Mouse (Mus musculus) liver, adult (tissue): ENCODE data around the gene Prkg1.

Source experiments
- GATA4 ChIP-seq: IDR thresholded peaks from 2 replicates; pipeline ENCODE4 v1.6.1; 2014; ENCODE audit warnings: mild to moderate bottlenecking, low read length; ENCODE audit not compliant: insufficient replicate concordance

Prkg1 gene

DNA sequence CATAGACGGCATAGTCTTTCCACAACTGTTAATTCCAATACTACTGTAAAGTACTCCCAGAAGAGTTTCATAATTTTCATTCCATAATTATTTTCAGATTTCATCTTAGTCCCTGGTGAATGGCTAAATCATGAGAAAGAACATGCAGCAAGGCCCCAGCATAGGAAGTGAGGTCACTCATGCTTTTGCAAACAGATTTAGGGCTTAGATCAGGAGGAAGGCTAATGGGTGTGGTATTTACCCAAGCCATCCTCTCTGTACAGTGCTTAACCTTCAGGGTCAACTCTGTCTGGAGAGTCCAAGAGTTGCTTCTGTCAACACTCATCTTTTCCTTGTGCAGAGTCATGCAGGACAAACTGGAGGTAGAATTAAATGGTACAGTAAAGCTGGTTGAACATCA, 331.4 kb downstream of the Prkg1 start:
- TF ChIP-seq GATA4: no peak

DNA sequence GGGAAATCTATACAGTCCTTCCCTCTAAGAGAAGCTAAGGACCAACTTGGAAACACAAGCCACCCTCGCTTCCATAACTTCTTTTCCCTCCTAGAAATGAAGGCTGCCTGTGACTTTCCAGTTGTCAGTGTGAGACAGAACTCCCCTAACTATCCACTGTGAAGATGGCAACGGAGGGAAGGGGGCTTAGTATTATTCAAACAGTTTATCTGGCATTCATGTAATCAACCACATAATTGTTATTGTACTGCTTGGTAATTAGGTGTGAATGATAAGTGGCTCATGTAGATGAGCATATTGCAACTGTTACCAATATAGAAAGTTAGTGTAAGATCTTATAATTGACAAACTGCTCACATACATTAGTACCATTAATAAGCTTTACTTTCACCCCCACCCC, 333.4 kb downstream of the Prkg1 start:
- no peak for TF ChIP-seq GATA4

DNA sequence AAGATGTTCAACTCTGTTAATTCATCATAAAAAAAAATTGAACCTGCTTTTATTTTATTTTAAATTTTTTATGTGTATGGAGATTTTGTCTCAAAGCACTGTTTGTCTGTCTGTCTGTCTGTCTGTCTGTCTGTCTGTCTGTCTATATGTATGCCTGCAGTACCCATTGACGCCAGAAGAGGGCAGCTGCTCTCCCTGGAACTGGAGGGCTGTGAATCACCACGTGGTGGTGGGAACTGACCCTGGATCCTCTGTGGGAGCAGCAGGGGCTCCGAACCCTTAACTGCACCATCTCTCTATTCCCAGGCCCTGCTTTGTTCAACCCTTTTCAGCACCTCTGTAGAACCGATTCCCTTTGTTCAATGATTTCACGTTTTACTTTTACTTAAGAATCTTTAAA, 338.7 kb downstream of the Prkg1 start:
- TF ChIP-seq GATA4: no peak

- TF ChIP-seq GATA4: no peak
Observed at GRCm38 (mm10) chr19:31425199-31425598, 339.6 kb downstream of the Prkg1 start.

DNA sequence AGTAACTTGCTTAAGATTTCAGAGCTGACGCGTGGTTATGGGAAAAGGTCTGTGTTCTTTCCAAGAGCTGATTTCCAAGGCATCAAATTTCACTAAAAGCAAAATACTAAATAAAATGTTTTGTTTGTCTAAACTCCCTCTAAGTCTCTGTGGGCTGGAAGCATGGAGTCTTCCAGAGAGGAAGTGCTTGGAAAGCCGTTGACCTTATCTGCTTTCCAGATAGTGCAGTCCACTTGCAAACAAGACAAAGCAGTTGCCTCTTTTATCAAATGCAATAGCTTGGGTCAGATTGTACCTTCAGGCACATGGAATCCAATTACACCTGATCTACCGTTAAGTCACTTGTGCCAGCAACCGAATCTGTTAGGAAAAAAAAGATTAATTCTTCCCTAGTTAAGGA, 340.5 kb downstream of the Prkg1 start:
- peak; percentile 7; the same call in 1 of the 2 replicates for TF ChIP-seq GATA4

DNA sequence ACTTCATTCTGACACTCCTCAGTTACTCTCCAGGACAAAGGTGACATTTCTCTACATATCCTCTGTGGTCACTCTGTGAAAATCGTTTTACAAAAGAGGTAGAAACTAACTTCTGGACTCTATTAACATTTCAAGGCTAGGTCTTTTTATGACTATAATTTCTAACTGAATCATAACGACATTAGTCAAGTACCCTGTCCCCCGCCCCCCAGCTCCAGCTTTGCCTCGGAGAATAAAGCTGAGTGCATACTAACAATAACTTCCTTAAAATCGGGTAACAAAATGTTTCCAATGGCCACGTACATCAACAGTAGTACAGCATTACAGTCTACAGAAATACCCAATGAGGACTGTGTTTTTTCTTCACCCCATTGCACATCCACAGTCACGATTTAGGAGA, 351.3 kb downstream of the Prkg1 start:
- TF ChIP-seq GATA4: no peak

DNA sequence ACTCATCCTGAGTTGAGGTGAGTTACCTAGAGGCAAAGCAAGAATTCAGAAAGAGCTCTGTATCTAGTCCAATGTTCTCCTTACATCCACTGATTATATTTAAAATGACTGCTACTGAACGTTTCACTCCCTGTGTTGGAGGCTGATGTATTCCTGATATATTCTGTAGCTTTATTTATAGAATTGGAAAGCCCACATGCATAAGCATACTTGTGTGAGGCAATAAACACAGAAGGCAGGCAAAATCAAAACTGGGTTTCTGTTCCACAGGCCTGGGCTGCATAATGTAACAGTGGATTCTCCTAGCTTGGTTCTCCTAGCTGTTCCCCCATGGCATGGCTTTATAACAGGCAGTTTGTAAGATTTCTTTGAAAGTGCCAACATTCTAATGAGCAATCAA, 368.7 kb downstream of the Prkg1 start:
- TF ChIP-seq GATA4: no peak

DNA sequence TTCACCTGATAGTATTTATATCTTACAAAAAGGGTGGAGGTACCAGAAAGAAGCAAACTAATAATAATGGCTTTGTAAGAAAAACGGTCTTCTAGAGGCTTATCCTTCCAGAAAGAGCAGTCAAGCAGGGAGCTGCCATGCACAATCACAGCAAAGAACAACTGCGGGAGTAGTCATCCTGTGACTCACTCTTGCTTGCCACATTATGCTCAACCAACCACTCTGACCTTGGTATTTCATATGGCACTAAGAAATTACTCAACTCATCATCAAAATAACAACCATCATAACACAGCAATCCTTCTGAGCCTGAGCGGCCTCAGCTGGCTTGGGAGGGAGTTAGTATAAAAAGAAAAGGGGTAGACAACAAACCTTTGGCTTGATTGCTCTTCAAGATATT, 379.5 kb downstream of the Prkg1 start:
- no peak for TF ChIP-seq GATA4

- no peak for TF ChIP-seq GATA4
Observed at GRCm38 (mm10) chr19:31383881-31384280, 381.0 kb downstream of the Prkg1 start.

DNA sequence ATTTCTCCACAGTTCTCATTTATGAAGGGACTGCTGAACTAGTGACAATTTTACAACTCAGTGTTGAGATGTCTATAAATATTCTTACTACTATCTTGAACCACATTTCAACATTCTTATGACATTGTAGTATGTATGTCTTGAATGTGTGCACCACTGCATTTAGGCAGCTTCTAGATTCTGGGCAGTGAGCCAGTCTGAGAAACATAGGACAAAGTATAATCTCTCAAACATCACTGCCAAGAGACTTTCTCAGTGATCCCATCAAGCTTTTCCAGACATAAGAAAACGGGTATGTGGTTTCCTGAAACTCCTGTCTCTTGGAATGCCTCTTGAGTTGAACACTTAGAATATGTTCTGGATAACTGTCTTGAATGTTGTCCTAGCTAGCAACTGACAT, 394.7 kb downstream of the Prkg1 start:
- TF ChIP-seq GATA4: no peak

DNA sequence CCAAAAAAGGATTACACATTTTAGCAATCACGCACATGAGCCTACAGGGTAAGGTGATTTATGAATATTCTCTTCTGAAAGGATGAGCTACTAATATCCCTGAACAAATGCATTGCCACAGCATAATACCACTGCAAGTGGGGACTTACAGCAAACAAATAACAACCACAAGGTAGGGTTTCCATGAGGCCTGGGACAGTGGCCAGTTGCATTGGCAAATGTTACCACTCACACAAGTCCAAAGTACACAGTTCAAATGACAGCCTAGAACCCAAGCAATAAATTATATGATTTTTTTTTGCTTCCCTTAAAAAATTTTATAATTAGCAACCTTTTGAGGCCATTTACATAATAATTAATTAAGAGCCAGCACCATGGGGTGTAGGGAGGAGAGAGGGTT, 395.7 kb downstream of the Prkg1 start:
- no peak for TF ChIP-seq GATA4

DNA sequence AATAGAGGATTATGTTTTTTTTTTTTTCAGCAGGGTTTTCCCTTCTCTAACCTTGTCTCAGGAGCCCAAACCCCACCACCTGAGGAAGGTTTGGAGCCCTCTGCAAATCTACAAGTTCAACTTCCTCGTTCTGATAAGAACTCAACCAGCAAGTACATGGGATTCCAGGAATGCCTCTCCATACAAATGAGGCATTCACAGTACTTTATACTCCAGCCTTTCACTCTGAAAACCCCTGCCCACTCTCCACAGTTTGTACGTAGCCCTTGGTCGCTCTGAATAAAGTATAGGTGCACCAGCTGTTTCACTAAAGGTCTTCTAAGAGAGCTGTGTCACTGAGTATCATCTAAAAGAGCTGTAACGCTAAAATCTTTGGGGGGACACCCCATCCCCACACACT, 402.8 kb downstream of the Prkg1 start:
- no peak for TF ChIP-seq GATA4

- TF ChIP-seq GATA4: no peak
Observed at GRCm38 (mm10) chr19:31361575-31361974, 403.3 kb downstream of the Prkg1 start.

GRCm38 (mm10) chr19:31361161-31361560, 403.7 kb downstream of the Prkg1 start:
- no peak for TF ChIP-seq GATA4

GRCm38 (mm10) chr19:31354959-31355358, 409.9 kb downstream of the Prkg1 start:
- no peak for TF ChIP-seq GATA4

- TF ChIP-seq GATA4: no peak
Observed at GRCm38 (mm10) chr19:31351796-31352195, 413.0 kb downstream of the Prkg1 start.

DNA sequence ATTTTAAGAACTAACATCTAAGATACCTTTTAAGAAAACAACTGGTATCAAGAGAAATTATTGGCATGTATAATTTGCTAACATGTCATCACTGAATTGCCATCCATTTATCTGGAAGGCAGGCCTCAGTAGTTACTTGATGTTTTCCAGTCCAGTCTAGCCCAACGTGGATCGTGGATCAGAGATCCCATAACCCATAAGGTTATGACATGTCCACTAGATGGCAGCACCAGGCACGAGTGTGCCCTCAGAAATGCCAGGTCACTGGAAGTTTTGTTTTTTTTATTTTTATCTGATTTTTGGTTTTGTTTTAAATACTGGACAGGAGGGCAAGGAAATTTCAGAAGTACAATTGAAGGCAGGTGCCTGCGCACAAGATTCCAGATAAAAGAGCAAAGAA, 422.7 kb downstream of the Prkg1 start:
- 0 out of 2 replicates have a peak, but pooled peaks have one; percentile 12 for TF ChIP-seq GATA4

DNA sequence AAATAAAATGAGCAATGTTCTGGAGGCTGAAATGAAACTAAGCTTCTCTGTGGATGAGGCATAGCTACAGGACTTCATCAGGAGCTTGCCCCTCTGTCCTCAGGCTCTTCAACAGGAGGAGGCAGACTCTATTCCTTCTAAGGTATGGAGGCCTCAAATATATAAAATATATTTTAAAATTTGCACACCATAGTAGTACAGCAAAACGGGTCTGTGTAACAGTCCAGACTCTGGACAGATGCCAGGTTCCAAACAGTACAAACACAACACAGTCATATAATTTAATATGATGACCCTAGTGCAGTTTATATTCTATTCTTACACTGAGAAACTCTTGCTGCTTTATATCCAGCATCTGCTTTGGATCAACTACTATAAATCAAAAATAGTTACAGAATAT, 423.9 kb downstream of the Prkg1 start:
- TF ChIP-seq GATA4: no peak
